Mouse (Mus musculus) cortical plate, adult 2 months (tissue): ENCODE measurements around the gene Gm26938.

Experiments used
- CTCF ChIP-seq: fragments of 200-500 bp; IDR thresholded peaks from 2 replicates; pipeline ENCODE4 v1.5.1; 2011; ENCODE audit warnings: mild to moderate bottlenecking, control low read depth, low read length; ENCODE audit not compliant: insufficient read depth; ENCODE audit errors: extremely low read depth
- POLR2A ChIP-seq: fragments of 200-500 bp; IDR thresholded peaks from 2 replicates; pipeline ENCODE4 v1.6.1; 2011; ENCODE audit warnings: mild to moderate bottlenecking, low read length, control low read depth; ENCODE audit not compliant: insufficient read depth; ENCODE audit errors: extremely low read depth

- TF ChIP-seq CTCF (peak; percentile 54), POLR2A (no peak)
Measured at GRCm38 (mm10) chr5:139818801-139819200, 7.4 kb downstream of the Gm26938 start.
